ENCODE assay signal across 11 mouse cellular contexts in genomic region chr10:122800003-122800731, GRCm38 (mm10).
A peak's percentile ranks its signal among the peaks of the same experiment; 100 is the strongest.
DNase-seq lines count a peak whose midpoint lies in the region; ATAC-seq lines count a peak whose summit lies in the region.
"Had no signal": no experiment of that assay in that cellular context is flagged by ENCODE, and none has a peak within 500 bp of the region (broad histone marks: within the 10 kb centered on the region; RNA-seq: fewer than 3 reads in every experiment).

No protein-coding gene starts in this region.

- no peaks in the 10 kb centered on the region for H3K9me3 ChIP-seq in liver, embryonic 15.5 days (replicated peaks)

- WGBS in liver, embryonic 15.5 days (ENCODE audit: insufficient replicate concordance): 23% methylated on average over 19 of the region's 19 CpGs

- DNase-seq in 416B (ENCODE audit: low read depth): peak; percentile 95
- no peak for DNase-seq in testis, postnatal 10 days (ENCODE audit: low spot score)
- no peak for DNase-seq in cerebellum, postnatal 36 days
- DNase-seq in right cerebral cortex, postnatal 14 days: no peak

- peak; percentile 91 for ATAC-seq in CD4-positive, CD25-positive, alpha-beta regulatory T cell, adult 4 months
- ATAC-seq in liver, embryonic 15.5 days (ENCODE audit: insufficient read depth): peak; percentile 40
- peak; percentile 66 for ATAC-seq in monocyte, adult 5-6 weeks (replicated peaks; ENCODE audit: insufficient number of reproducible peaks, low FRiP score, low TSS enrichment, poor library complexity, severe bottlenecking)
- no peak for ATAC-seq in erythroid progenitor cell, adult 5-6 weeks (replicated peaks; ENCODE audit: low FRiP score, poor library complexity, severe bottlenecking)
- ATAC-seq: Patski had no signal

- H3K4me3 ChIP-seq in liver, embryonic 15.5 days (replicated peaks): no peak overlapping the region
- H3K4me3 ChIP-seq: myocyte had no signal

- H3K27me3 ChIP-seq in liver, embryonic 15.5 days: no peaks in the 10 kb centered on the region
- H3K27me3 ChIP-seq: Patski had no signal

- H3K4me1 ChIP-seq in liver, embryonic 15.5 days (replicated peaks): peaks cover 7% of the 10 kb centered on the region

- no peak overlapping the region for H3K4me2 ChIP-seq in liver, embryonic 15.5 days
- H3K4me2 ChIP-seq: hindbrain, embryonic 14.5 days had no signal

- H3K36me3 ChIP-seq in liver, embryonic 15.5 days (replicated peaks): no peaks in the 10 kb centered on the region

- no peak overlapping the region for H3K27ac ChIP-seq in liver, embryonic 15.5 days (replicated peaks)
- H3K27ac ChIP-seq: hindbrain, embryonic 14.5 days had no signal

- H3K9ac ChIP-seq in liver, embryonic 15.5 days: no peak overlapping the region
- H3K9ac ChIP-seq: hindbrain, embryonic 14.5 days had no signal
